Mouse (Mus musculus) heart, postnatal 14 days (tissue): ENCODE results near the gene Sema4d. TPM values are rescaled to one million over a fixed set of nuclear protein-coding genes. Genes with fewer than 3 reads are reported as not detected.

Source experiments
- DNase-seq, 2 experiments: peaks; one replicate each; pipeline ENCODE4 v3.0.0; 2021 to 2022
- intact Hi-C: fragments of 180-260 bp; cut with DNase I; formaldehyde crosslinking; loops from one replicate; pipeline ENCODE4 v1.15.1; 2025
- total RNA-seq, 2 experiments: library from RNA; stranded (reverse); gene quantifications; 2 replicates each; pipeline ENCODE4 v1.2.3; 2021

Gene Sema4d
- total RNA-seq, 2 experiments from 2014 or later = 78.3 to 78.4 TPM

GRCm38 (mm10) chr13:51757099-51757498, 36.4 kb downstream of the Sema4d start:
- no peak for DNase-seq
- intact Hi-C loops = no loop called here

GRCm38 (mm10) chr13:51756563-51756962, 37.0 kb downstream of the Sema4d start:
- DNase-seq = no peak

GRCm38 (mm10) chr13:51756019-51756418, 37.5 kb downstream of the Sema4d start:
- intact Hi-C loops = no loop called here
- no peak for DNase-seq

More at GRCm38 (mm10) chr13:51756563-51756962, 37.0 kb downstream of the Sema4d start:
- intact Hi-C loops = no loop called here

- intact Hi-C loops = no loop called here
- no peak for DNase-seq
Observed at GRCm38 (mm10) chr13:51755584-51755983, 38.0 kb downstream of the Sema4d start.

GRCm38 (mm10) chr13:51754559-51755126, 38.9 kb downstream of the Sema4d start:
- intact Hi-C loops = no loop called here
- no peak for DNase-seq

- DNase-seq = no peak
- intact Hi-C loops = no loop called here
Observed at GRCm38 (mm10) chr13:51753802-51754444, 39.6 kb downstream of the Sema4d start.

GRCm38 (mm10) chr13:51753168-51753465, 40.4 kb downstream of the Sema4d start:
- no peak for DNase-seq
- intact Hi-C loops = no loop called here

GRCm38 (mm10) chr13:51752346-51753167, 41.0 kb downstream of the Sema4d start:
- no peak for DNase-seq
- intact Hi-C loops = no loop called here

GRCm38 (mm10) chr13:51749578-51750345, 43.8 kb downstream of the Sema4d start:
- no peak for DNase-seq
- intact Hi-C loops = no loop called here

- peak; percentile 54 to 65 for DNase-seq
- intact Hi-C loops = no loop called here
Observed at GRCm38 (mm10) chr13:51748009-51748552, 45.5 kb downstream of the Sema4d start.

GRCm38 (mm10) chr13:51747069-51747468, 46.5 kb downstream of the Sema4d start:
- intact Hi-C loops = no loop called here
- no peak for DNase-seq

- intact Hi-C loops = no loop called here
- DNase-seq = no peak
Observed at GRCm38 (mm10) chr13:51745862-51746261, 47.7 kb downstream of the Sema4d start.

- no peak for DNase-seq
- intact Hi-C loops = no loop called here
Observed at GRCm38 (mm10) chr13:51743855-51744254, 49.7 kb downstream of the Sema4d start.

GRCm38 (mm10) chr13:51742551-51743052, 50.9 kb downstream of the Sema4d start:
- intact Hi-C loops = no loop called here

GRCm38 (mm10) chr13:51740776-51741175, 52.8 kb downstream of the Sema4d start:
- no peak for DNase-seq
- intact Hi-C loops = no loop called here

More at GRCm38 (mm10) chr13:51742551-51743052, 50.9 kb downstream of the Sema4d start:
- DNase-seq = no peak

- intact Hi-C loops = no loop called here
Observed at GRCm38 (mm10) chr13:51739713-51740112, 53.8 kb downstream of the Sema4d start.

GRCm38 (mm10) chr13:51738531-51739117, 54.9 kb downstream of the Sema4d start:
- DNase-seq = no peak
- intact Hi-C loops = no loop called here

More at GRCm38 (mm10) chr13:51739713-51740112, 53.8 kb downstream of the Sema4d start:
- no peak for DNase-seq

- intact Hi-C loops = no loop called here
Observed at GRCm38 (mm10) chr13:51737949-51738513, 55.5 kb downstream of the Sema4d start.

More at GRCm38 (mm10) chr13:51737949-51738513, 55.5 kb downstream of the Sema4d start:
- no peak for DNase-seq
